Comparison of ENCODE assay signal across 15 mouse cellular contexts in the genomic region with DNA sequence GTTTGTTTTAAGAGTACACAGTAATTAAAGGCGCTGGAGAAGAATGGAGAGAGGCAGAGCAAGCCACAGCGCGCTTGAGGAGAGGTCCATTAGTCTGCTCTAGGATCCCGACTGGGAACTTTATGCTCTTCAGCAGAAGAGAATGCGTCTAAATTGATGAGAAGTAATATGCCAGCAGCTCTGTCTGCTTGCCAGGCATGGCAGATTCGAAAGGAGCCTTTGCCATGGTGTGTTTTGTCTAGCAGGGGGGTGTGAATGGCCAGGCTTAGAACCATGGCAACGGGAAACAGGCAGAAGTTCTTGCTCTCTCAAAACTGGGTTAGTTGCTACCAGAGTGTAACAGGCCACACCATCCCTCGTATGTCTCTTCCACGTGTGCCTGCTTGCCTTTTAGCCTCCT.
DNase-seq lines count a peak whose midpoint lies in the region; ATAC-seq and TF ChIP-seq lines count a peak whose summit lies in the region.
"Had no signal": no experiment of that assay in that cellular context is flagged by ENCODE, and none has a peak within 500 bp of the region (broad histone marks: within the 10 kb centered on the region; RNA-seq: fewer than 3 reads in every experiment).

No protein-coding gene starts in this region.

- peak; percentile 43; the same call in 1 of the 2 replicates for ATAC-seq in hindbrain, embryonic 12.5 days (ENCODE audit: low FRiP score)
- peak; percentile 88 for ATAC-seq in forebrain, postnatal 0 days
- no peak for ATAC-seq in megakaryocyte, adult 5-6 weeks (ENCODE audit: poor library complexity, severe bottlenecking)

- no peak overlapping the region for H3K4me2 ChIP-seq in hindbrain, embryonic 12.5 days (replicated peaks)
- no peak overlapping the region for H3K4me2 ChIP-seq in forebrain, postnatal 0 days (ENCODE audit: low read depth)
- H3K4me2 ChIP-seq: heart, embryonic 11.5 days had no signal

- no peaks in the 10 kb centered on the region for H3K4me1 ChIP-seq in hindbrain, embryonic 12.5 days
- H3K4me1 ChIP-seq in hindbrain, embryonic 10.5 days (replicated peaks): peaks cover 5% of the 10 kb centered on the region; the same call in 1 of the 2 replicates
- H3K4me1 ChIP-seq in forebrain, postnatal 0 days (ENCODE audit: insufficient read depth): peaks cover 12% of the 10 kb centered on the region
- H3K4me1 ChIP-seq in limb, embryonic 10.5 days: no peaks in the 10 kb centered on the region

- no peak overlapping the region for H3K4me3 ChIP-seq in hindbrain, embryonic 12.5 days
- H3K4me3 ChIP-seq in hindbrain, embryonic 10.5 days: no peak overlapping the region
- H3K4me3 ChIP-seq in forebrain, postnatal 0 days (ENCODE audit: low read depth, low read length): no peak overlapping the region
- no peak overlapping the region for H3K4me3 ChIP-seq in limb, embryonic 10.5 days
- H3K4me3 ChIP-seq: erythroblast, embryonic 14.5 days had no signal

- H3K9ac ChIP-seq in hindbrain, embryonic 12.5 days: no peak overlapping the region
- no peak overlapping the region for H3K9ac ChIP-seq in forebrain, postnatal 0 days
- H3K9ac ChIP-seq: liver, embryonic 14.5 days had no signal

- H3K36me3 ChIP-seq in hindbrain, embryonic 12.5 days: no peaks in the 10 kb centered on the region
- no peaks in the 10 kb centered on the region for H3K36me3 ChIP-seq in hindbrain, embryonic 10.5 days
- H3K36me3 ChIP-seq in forebrain, postnatal 0 days (ENCODE audit: insufficient read depth): no peaks in the 10 kb centered on the region
- no peaks in the 10 kb centered on the region for H3K36me3 ChIP-seq in limb, embryonic 10.5 days

- no peaks in the 10 kb centered on the region for H3K27me3 ChIP-seq in hindbrain, embryonic 12.5 days
- H3K27me3 ChIP-seq in hindbrain, embryonic 10.5 days (ENCODE audit: insufficient read depth, poor library complexity, severe bottlenecking): no peaks in the 10 kb centered on the region
- H3K27me3 ChIP-seq in forebrain, postnatal 0 days (ENCODE audit: insufficient read depth, low read length): no peaks in the 10 kb centered on the region
- H3K27me3 ChIP-seq in limb, embryonic 10.5 days (ENCODE audit: low read depth, poor library complexity, severe bottlenecking): no peaks in the 10 kb centered on the region

- no peak overlapping the region for H3K27ac ChIP-seq in hindbrain, embryonic 12.5 days
- no peak overlapping the region for H3K27ac ChIP-seq in hindbrain, embryonic 10.5 days
- H3K27ac ChIP-seq in forebrain, postnatal 0 days (ENCODE audit: low read depth, low read length): no peak overlapping the region
- H3K27ac ChIP-seq in limb, embryonic 10.5 days: no peak overlapping the region
- H3K27ac ChIP-seq: liver, embryonic 14.5 days had no signal

- TF ChIP-seq CTCF in forebrain, postnatal 0 days (IDR thresholded peaks at IDR 0.05; ENCODE audit: low read depth): no peak

- 67% methylated on average over 9 of the region's 9 CpGs for WGBS in hindbrain, embryonic 12.5 days
- 73% methylated on average over 9 of the region's 9 CpGs for WGBS in hindbrain, embryonic 10.5 days
- WGBS in forebrain, postnatal 0 days: 27% methylated on average over 9 of the region's 9 CpGs
- 71% methylated on average over 9 of the region's 9 CpGs for WGBS in limb, embryonic 10.5 days

- no peaks in the 10 kb centered on the region for H3K9me3 ChIP-seq in hindbrain, embryonic 12.5 days (replicated peaks)
- no peaks in the 10 kb centered on the region for H3K9me3 ChIP-seq in hindbrain, embryonic 10.5 days
- no peaks in the 10 kb centered on the region for H3K9me3 ChIP-seq in forebrain, postnatal 0 days (ENCODE audit: low read length)
- H3K9me3 ChIP-seq in limb, embryonic 10.5 days (replicated peaks): no peaks in the 10 kb centered on the region

- no peak for DNase-seq in hindbrain, embryonic 10.5 days (ENCODE audit: low spot score)
- DNase-seq in brain, adult 2 months (ENCODE audit: low read depth, low spot score): peak; percentile 62
- DNase-seq in forebrain, postnatal 0 days: peak; percentile 71
- DNase-seq in layer of hippocampus, postnatal 36 days: peak; percentile 38 to 50
- no peak for DNase-seq in limb, embryonic 10.5 days (ENCODE audit: low spot score)
- no peak for DNase-seq in spleen, postnatal 4 days (ENCODE audit: low spot score in 2 of 2)
- DNase-seq: cerebellum, adult 8-10 months; kidney, adult 8-10 months; lung, postnatal 14 days; right cerebral cortex, postnatal 25 days had no signal

Comparison
In these comparisons a context has a peak if more than half of its experiments do, and no peak if none do; other contexts are left out.
1. DNase-seq: peak in brain, adult 2 months (single experiment), forebrain, postnatal 0 days (single experiment) and layer of hippocampus, postnatal 36 days (2 of 2); none in hindbrain, embryonic 10.5 days (single experiment), limb, embryonic 10.5 days (single experiment) and spleen, postnatal 4 days (0 of 2).